Mouse (Mus musculus) limb, embryonic 12.5 days (tissue): ENCODE results near the gene Fras1. TPM values are rescaled to one million over a fixed set of nuclear protein-coding genes. Genes with fewer than 3 reads are reported as not detected.

ENCODE experiments used
- ATAC-seq: fragments of 200-750 bp; cut with Nextera tagmentation; 2 replicates; pipeline ENCODE4 v1.8.0; 2017; ENCODE audit warnings: low read depth, moderate TSS enrichment; ENCODE audit not compliant: insufficient number of reproducible peaks, insufficient read depth, low FRiP score, low TSS enrichment
- H3K27ac ChIP-seq: fragments of 300-500 bp; sonication (generic); 2 replicates; pipeline ENCODE4 v1.5.1; 2016; ENCODE audit warnings: mild to moderate bottlenecking, moderate library complexity
- H3K27me3 ChIP-seq: fragments of 300-500 bp; sonication (generic); 2 replicates; pipeline ENCODE4 v1.6.1; 2016; ENCODE audit warnings: mild to moderate bottlenecking, moderate library complexity
- H3K36me3 ChIP-seq: fragments of 300-500 bp; sonication (generic); 2 replicates; pipeline ENCODE4 v1.6.1; 2016; ENCODE audit warnings: mild to moderate bottlenecking, moderate library complexity
- H3K4me1 ChIP-seq: fragments of 300-500 bp; sonication (generic); replicated peaks from 2 replicates; pipeline ENCODE4 v1.6.1; 2016
- H3K4me2 ChIP-seq: fragments of 300-500 bp; sonication (generic); 2 replicates; pipeline ENCODE4 v1.6.1; 2016; ENCODE audit warnings: mild to moderate bottlenecking, moderate library complexity
- H3K4me3 ChIP-seq: fragments of 300-500 bp; sonication (generic); replicated peaks from 2 replicates; pipeline ENCODE4 v1.5.1; 2016; ENCODE audit warnings: mild to moderate bottlenecking
- H3K9ac ChIP-seq: fragments of 300-500 bp; sonication (generic); replicated peaks from 2 replicates; pipeline ENCODE4 v1.6.1; 2016; ENCODE audit warnings: mild to moderate bottlenecking, moderate library complexity
- H3K9me3 ChIP-seq: fragments of 300-500 bp; sonication (generic); 2 replicates; pipeline ENCODE4 v1.6.1; 2016; ENCODE audit warnings: mild to moderate bottlenecking, moderate library complexity
- WGBS: fragments of 180-500 bp; shearing (Covaris S2); methylation state at CpG from one replicate; pipeline ENCODE4 v1.1.7; 2016; 5-methylcytosine and 5-hydroxymethylcytosine counted together
- polyA plus RNA-seq: library from polyadenylated mRNA; unstranded; fragments of >200 nt; fragmentation: Nextera tagmentation; extraction: Ambion mirVana; gene quantifications from 2 replicates; pipeline ENCODE4 v1.2.1, GENCODE M21; 2016

Gene Fras1
- polyA plus RNA-seq, 1 experiment from 2014 or later = 18.3 TPM

DNA sequence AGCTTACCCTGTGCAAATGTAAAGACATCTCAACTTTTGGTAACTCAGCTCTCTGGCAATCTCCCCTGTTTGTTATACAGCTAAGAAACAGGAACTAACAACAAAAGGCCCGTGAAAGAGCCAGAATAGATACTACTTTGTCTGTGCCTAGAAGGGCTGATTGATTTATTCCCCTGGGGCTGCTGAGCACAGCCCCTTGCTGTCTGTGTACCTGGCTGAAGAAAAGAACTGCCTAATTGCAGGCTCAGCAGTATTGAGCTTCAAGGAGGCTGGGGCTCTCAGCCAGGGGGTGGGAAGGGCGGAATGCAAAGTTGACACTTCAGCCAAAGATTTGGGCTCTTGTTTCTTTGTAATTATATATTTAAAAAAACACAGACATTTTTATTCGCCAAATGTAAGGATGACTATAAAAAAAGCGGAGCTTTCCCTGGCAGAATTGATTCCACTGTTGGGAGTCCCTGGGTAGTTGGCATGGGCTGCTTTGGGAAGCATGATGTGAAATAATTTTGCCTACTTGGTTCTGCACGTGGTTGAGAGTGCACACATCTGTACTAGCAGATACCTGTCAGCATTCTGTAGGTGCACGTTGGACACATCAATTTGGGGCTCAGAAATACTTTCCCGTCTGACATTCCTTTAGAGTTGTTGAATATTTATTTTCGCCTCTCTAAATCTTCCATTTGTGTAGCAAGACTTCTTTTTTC is 31.5 kb downstream of the Fras1 start:
- no peak overlapping the region for H3K27ac ChIP-seq
- H3K4me3 ChIP-seq = no peak overlapping the region
- H3K9me3 ChIP-seq = no peaks in the 10 kb centered on the region
- H3K4me2 ChIP-seq = no peak overlapping the region
- H3K36me3 ChIP-seq = no peaks in the 10 kb centered on the region
- no peaks in the 10 kb centered on the region for H3K27me3 ChIP-seq
- H3K9ac ChIP-seq = no peak overlapping the region
- no peak for ATAC-seq
- 68% methylated on average over 8 of the region's 8 CpGs for WGBS
- H3K4me1 ChIP-seq = peaks cover 7% of the 10 kb centered on the region; the same call in 1 of the 2 replicates

- 95% methylated on average over 2 of the region's 2 CpGs for WGBS
- no peaks in the 10 kb centered on the region for H3K36me3 ChIP-seq
- peaks cover 12% of the 10 kb centered on the region; the same call in 1 of the 2 replicates for H3K4me1 ChIP-seq
- no peak for ATAC-seq
- no peak overlapping the region for H3K9ac ChIP-seq
- H3K4me3 ChIP-seq = no peak overlapping the region
- H3K27me3 ChIP-seq = no peaks in the 10 kb centered on the region
- no peak overlapping the region for H3K4me2 ChIP-seq
- no peak overlapping the region for H3K27ac ChIP-seq
- H3K9me3 ChIP-seq = no peaks in the 10 kb centered on the region
Measured at GRCm38 (mm10) chr5:96408291-96408690, 34.5 kb downstream of the Fras1 start.

DNA sequence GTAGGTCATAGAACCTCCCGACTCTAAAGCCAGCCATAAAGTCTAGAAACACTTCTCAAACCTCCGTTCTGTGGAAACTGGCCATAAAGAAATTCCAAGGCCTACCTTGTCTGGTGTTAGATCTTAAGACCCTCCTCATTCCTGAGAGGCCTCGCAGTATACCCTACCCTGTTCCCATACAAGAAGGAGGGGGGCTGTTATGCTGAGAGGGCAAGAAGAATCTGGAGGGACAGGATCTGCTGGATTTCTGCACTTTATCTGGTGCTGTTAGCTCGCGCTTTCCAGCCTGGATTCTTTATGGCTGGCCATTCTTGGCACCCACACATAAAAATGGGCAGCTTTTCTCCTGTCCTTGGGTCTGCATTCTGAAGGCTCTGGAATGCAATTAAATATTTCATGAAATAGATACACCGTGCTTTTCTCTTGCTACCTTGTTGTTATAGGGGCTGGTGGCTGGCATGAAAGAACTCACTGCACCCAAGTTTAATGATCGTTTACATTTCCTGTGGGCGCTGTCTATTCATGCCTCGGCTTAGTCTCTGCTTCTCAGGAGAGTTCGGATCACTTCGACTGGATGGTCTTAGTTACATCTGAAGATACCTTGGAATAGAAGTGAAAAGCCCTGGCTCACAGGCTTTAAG is 39.1 kb downstream of the Fras1 start:
- Histone ChIP-seq H3K36me3 (no peaks in the 10 kb centered on the region), H3K9ac (no peak overlapping the region), H3K9me3 (no peaks in the 10 kb centered on the region), H3K4me2 (no peak overlapping the region), H3K27ac (0 out of 2 replicates have a peak overlapping the region, but pooled peaks have one; percentile 32), H3K4me1 (peaks cover 7% of the 10 kb centered on the region; the same call in 1 of the 2 replicates), H3K27me3 (no peaks in the 10 kb centered on the region), H3K4me3 (no peak overlapping the region)
- WGBS = 61% methylated on average over 11 of the region's 11 CpGs
- ATAC-seq = peak; percentile 63; the same call in 1 of the 2 replicates

GRCm38 (mm10) chr5:96417121-96417520 is 43.4 kb downstream of the Fras1 start:
- no peaks in the 10 kb centered on the region for H3K27me3 ChIP-seq
- no peaks in the 10 kb centered on the region for H3K9me3 ChIP-seq
- 87% methylated on average over 4 of the region's 4 CpGs for WGBS
- peaks cover 10% of the 10 kb centered on the region for H3K4me1 ChIP-seq
- no peak overlapping the region for H3K27ac ChIP-seq
- no peak overlapping the region for H3K9ac ChIP-seq
- ATAC-seq = no peak
- H3K36me3 ChIP-seq = no peaks in the 10 kb centered on the region
- H3K4me2 ChIP-seq = no peak overlapping the region
- H3K4me3 ChIP-seq = no peak overlapping the region

- Histone ChIP-seq H3K9ac (no peak overlapping the region), H3K4me2 (no peak overlapping the region), H3K4me1 (peaks cover 4% of the 10 kb centered on the region; the same call in 1 of the 2 replicates), H3K27ac (no peak overlapping the region), H3K9me3 (no peaks in the 10 kb centered on the region), H3K27me3 (no peaks in the 10 kb centered on the region), H3K4me3 (no peak overlapping the region), H3K36me3 (no peaks in the 10 kb centered on the region)
- WGBS = 56% methylated on average over 3 of the region's 3 CpGs
- no peak for ATAC-seq
Measured at GRCm38 (mm10) chr5:96421550-96421949, 47.8 kb downstream of the Fras1 start.

DNA sequence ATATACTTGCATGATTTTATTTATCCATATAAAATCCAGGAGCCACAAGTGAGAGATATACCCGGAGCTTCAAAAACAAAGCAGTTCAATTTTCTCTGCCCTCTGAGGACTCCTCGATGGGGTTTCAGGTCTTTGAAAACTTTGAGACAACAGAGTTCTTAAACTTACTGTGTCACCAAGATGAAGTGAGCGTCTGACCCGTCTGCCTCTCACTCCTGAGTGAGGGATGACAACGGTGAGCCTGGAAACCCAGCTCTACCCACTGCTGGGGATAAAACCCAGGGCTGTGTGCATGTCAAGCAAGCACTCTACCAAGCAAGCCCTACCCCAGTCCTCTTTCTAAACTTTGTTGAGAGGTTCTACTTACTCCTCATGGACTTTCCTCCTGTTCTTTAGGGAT is 49.0 kb downstream of the Fras1 start:
- Histone ChIP-seq H3K27ac (no peak overlapping the region), H3K4me1 (peaks cover 4% of the 10 kb centered on the region; the same call in 1 of the 2 replicates), H3K9me3 (no peaks in the 10 kb centered on the region), H3K9ac (no peak overlapping the region), H3K27me3 (no peaks in the 10 kb centered on the region), H3K36me3 (no peaks in the 10 kb centered on the region), H3K4me2 (no peak overlapping the region), H3K4me3 (no peak overlapping the region)
- WGBS = 85% methylated on average over 5 of the region's 5 CpGs
- no peak for ATAC-seq

DNA sequence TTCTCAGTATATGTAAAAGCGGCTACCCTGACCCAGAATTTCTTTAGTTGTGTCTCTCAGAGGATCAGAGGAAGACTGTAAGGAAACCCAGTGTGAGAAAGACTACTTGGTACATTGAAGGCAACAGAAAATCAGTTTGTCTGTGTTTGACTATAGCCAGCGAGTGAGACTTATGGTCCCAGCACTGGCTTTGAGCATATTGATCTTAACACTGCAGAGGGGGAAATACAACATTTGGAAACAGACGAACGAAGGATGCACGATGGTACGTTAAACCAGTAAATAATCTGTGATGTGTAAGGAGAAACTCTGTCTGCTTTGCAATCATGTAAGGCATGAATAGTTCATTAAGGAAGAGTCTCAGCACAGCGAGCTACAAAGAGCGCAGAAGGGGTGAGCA is 51.6 kb downstream of the Fras1 start:
- H3K9ac ChIP-seq = no peak overlapping the region
- H3K27ac ChIP-seq = no peak overlapping the region
- H3K36me3 ChIP-seq = no peaks in the 10 kb centered on the region
- no peak overlapping the region for H3K4me2 ChIP-seq
- WGBS = 94% methylated on average over 8 of the region's 8 CpGs
- H3K9me3 ChIP-seq = no peaks in the 10 kb centered on the region
- H3K27me3 ChIP-seq = no peaks in the 10 kb centered on the region
- H3K4me1 ChIP-seq = no peaks in the 10 kb centered on the region
- no peak for ATAC-seq
- H3K4me3 ChIP-seq = no peak overlapping the region

- H3K9me3 ChIP-seq = no peaks in the 10 kb centered on the region
- H3K4me2 ChIP-seq = no peak overlapping the region
- no peak overlapping the region for H3K9ac ChIP-seq
- H3K4me3 ChIP-seq = no peak overlapping the region
- no peaks in the 10 kb centered on the region for H3K27me3 ChIP-seq
- no peak for ATAC-seq
- WGBS = 81% methylated on average over 13 of the region's 13 CpGs
- no peaks in the 10 kb centered on the region for H3K36me3 ChIP-seq
- H3K4me1 ChIP-seq = no peaks in the 10 kb centered on the region
- H3K27ac ChIP-seq = no peak overlapping the region
Measured at GRCm38 (mm10) chr5:96429532-96430141, 55.9 kb downstream of the Fras1 start.

GRCm38 (mm10) chr5:96437870-96438269 is 64.1 kb downstream of the Fras1 start:
- 88% methylated on average over 4 of the region's 4 CpGs for WGBS
- no peak overlapping the region for H3K27ac ChIP-seq
- no peak overlapping the region for H3K4me2 ChIP-seq
- no peaks in the 10 kb centered on the region for H3K4me1 ChIP-seq
- H3K4me3 ChIP-seq = no peak overlapping the region
- no peaks in the 10 kb centered on the region for H3K9me3 ChIP-seq
- no peak overlapping the region for H3K9ac ChIP-seq
- no peaks in the 10 kb centered on the region for H3K36me3 ChIP-seq
- no peak for ATAC-seq
- no peaks in the 10 kb centered on the region for H3K27me3 ChIP-seq

DNA sequence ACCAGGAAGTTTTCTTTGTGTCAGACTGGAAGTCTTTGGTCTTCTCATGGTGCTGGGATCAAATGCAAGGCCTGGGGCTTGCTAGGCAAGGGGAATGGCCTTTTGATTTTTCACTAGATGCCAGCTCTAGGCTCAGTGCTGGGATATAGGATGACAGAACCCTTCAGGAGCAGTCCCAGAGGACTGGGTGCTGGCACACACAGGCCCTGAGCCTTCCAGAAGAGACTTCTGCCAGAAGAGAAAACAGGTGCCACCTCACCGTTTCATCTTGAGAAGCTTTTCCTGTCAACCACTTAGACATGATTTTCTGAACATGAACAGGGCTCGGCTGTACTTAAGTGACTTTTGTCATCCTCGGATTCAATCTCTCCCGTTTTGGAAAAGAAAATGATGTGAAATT is 66.1 kb downstream of the Fras1 start:
- H3K27me3 ChIP-seq = no peaks in the 10 kb centered on the region
- no peak overlapping the region for H3K4me2 ChIP-seq
- no peak overlapping the region for H3K27ac ChIP-seq
- no peaks in the 10 kb centered on the region for H3K4me1 ChIP-seq
- WGBS = 94% methylated on average over 4 of the region's 4 CpGs
- H3K4me3 ChIP-seq = no peak overlapping the region
- no peaks in the 10 kb centered on the region for H3K36me3 ChIP-seq
- no peaks in the 10 kb centered on the region for H3K9me3 ChIP-seq
- H3K9ac ChIP-seq = no peak overlapping the region
- no peak for ATAC-seq

- 88% methylated on average over 7 of the region's 7 CpGs for WGBS
- Histone ChIP-seq H3K4me1 (no peaks in the 10 kb centered on the region), H3K27me3 (no peaks in the 10 kb centered on the region), H3K36me3 (no peaks in the 10 kb centered on the region), H3K27ac (no peak overlapping the region), H3K4me3 (no peak overlapping the region), H3K9ac (no peak overlapping the region), H3K4me2 (no peak overlapping the region), H3K9me3 (no peaks in the 10 kb centered on the region)
- ATAC-seq = no peak
Measured at GRCm38 (mm10) chr5:96447460-96447859, 73.7 kb downstream of the Fras1 start.
